In genomic region chr10:97345347-97345746, GRCm38 (mm10) we compare ENCODE assay signal across 8 mouse cellular contexts.
DNase-seq lines count a peak whose midpoint lies in the region; ATAC-seq and TF ChIP-seq lines count a peak whose summit lies in the region.

No protein-coding gene starts in this region.

- WGBS in forebrain, embryonic 15.5 days = 32% methylated on average over 6 of the region's 6 CpGs
- 35% methylated on average over 6 of the region's 6 CpGs for WGBS in hindbrain, embryonic 12.5 days

- H3K4me2 ChIP-seq in forebrain, embryonic 15.5 days (replicated peaks) = no peak overlapping the region
- no peak overlapping the region for H3K4me2 ChIP-seq in hindbrain, embryonic 12.5 days (replicated peaks)

- ATAC-seq in forebrain, embryonic 15.5 days (replicated peaks) = peak; percentile 71
- peak; percentile 73; the same call in 1 of the 2 replicates for ATAC-seq in hindbrain, embryonic 12.5 days (ENCODE audit: low FRiP score)

- no peak overlapping the region for H3K4me3 ChIP-seq in ES-E14 (ENCODE audit: insufficient read depth in 1 of 2, low read depth in 1 of 2, low read length in 2 of 2, poor library complexity in 1 of 2, severe bottlenecking in 1 of 2)
- H3K4me3 ChIP-seq in forebrain, embryonic 15.5 days = no peak overlapping the region
- no peak overlapping the region for H3K4me3 ChIP-seq in hindbrain, embryonic 12.5 days

- no peaks in the 10 kb centered on the region for H3K27me3 ChIP-seq in forebrain, embryonic 15.5 days
- H3K27me3 ChIP-seq in hindbrain, embryonic 12.5 days = no peaks in the 10 kb centered on the region

- H3K36me3 ChIP-seq in ES-E14 (ENCODE audit: control insufficient read depth, insufficient read depth, low read length, poor library complexity, severe bottlenecking) = no peaks in the 10 kb centered on the region
- H3K36me3 ChIP-seq in forebrain, embryonic 15.5 days = no peaks in the 10 kb centered on the region
- H3K36me3 ChIP-seq in hindbrain, embryonic 12.5 days = no peaks in the 10 kb centered on the region

- no peak overlapping the region for H3K27ac ChIP-seq in ES-E14 (ENCODE audit: insufficient read depth, low read depth, low read length, poor library complexity, severe bottlenecking)
- no peak overlapping the region for H3K27ac ChIP-seq in forebrain, embryonic 15.5 days (replicated peaks)
- H3K27ac ChIP-seq in hindbrain, embryonic 12.5 days = no peak overlapping the region

- H3K9ac ChIP-seq in ES-E14 (ENCODE audit: insufficient read depth, low read depth, low read length, poor library complexity, severe bottlenecking) = no peak overlapping the region
- no peak overlapping the region for H3K9ac ChIP-seq in forebrain, embryonic 15.5 days (replicated peaks)
- no peak overlapping the region for H3K9ac ChIP-seq in hindbrain, embryonic 12.5 days

- no peaks in the 10 kb centered on the region for H3K4me1 ChIP-seq in ES-E14 (ENCODE audit: control insufficient read depth in 2 of 2, insufficient read depth in 2 of 2, low read length in 2 of 2, poor library complexity in 1 of 2)
- H3K4me1 ChIP-seq in forebrain, embryonic 15.5 days = no peaks in the 10 kb centered on the region
- no peaks in the 10 kb centered on the region for H3K4me1 ChIP-seq in hindbrain, embryonic 12.5 days

- in situ Hi-C loops in ES-E14 (cut with MboI; ENCODE audit: low sequenced_read_pairs in 2 of 2, unreplicated experiment in 2 of 2) = no loop called here

- H3K9me3 ChIP-seq in ES-E14 (ENCODE audit: control insufficient read depth, insufficient read depth, low read depth, low read length) = no peaks in the 10 kb centered on the region
- no peaks in the 10 kb centered on the region for H3K9me3 ChIP-seq in forebrain, embryonic 15.5 days
- no peaks in the 10 kb centered on the region for H3K9me3 ChIP-seq in hindbrain, embryonic 12.5 days (replicated peaks)

- DNase-seq in ES-E14 (ENCODE audit: low read depth, low spot score) = peak; percentile 47
- peak; percentile 13 for DNase-seq in c-Kit-positive CD71-positive TER-119-positive erythroid progenitor cells, embryonic 14.5 days (ENCODE audit: low spot score)
- peak; percentile 53 for DNase-seq in layer of hippocampus, adult 9-11 months
- DNase-seq in lung, postnatal 4 days = peak; percentile 50 to 80
- peak; percentile 74 for DNase-seq in right cerebral cortex, adult 18-20 months
- DNase-seq in urinary bladder, postnatal 10 days (ENCODE audit: low spot score) = peak; percentile 26

TF ChIP-seq in ES-E14, 5 proteins besides CTCF, POLR2A, EP300 and RAD21:
- TF ChIP-seq ZC3H11A (IDR thresholded peaks at IDR 0.05; ENCODE audit: borderline replicate concordance, low read depth, low read length) = peak; percentile 83; the same call in 1 of the 2 replicates
- no peak for TF ChIP-seq HCFC1 (IDR thresholded peaks at IDR 0.05; ENCODE audit: borderline replicate concordance, insufficient read depth, low read length)
- TF ChIP-seq MAFK (IDR thresholded peaks at IDR 0.05; ENCODE audit: insufficient read depth, low read depth, low read length) = no peak

Comparison
In these comparisons a context has a peak if more than half of its experiments do, and no peak if none do; other contexts are left out.
1. DNase-seq: peak in every context shown above with its lines; median percentile 74 in right cerebral cortex, adult 18-20 months; 65 in lung, postnatal 4 days; 53 in layer of hippocampus, adult 9-11 months; 47 in ES-E14; 26 in urinary bladder, postnatal 10 days; 13 in c-Kit-positive CD71-positive TER-119-positive erythroid progenitor cells, embryonic 14.5 days.